Mouse (Mus musculus) mouse embryonic stem cell (cell line): ENCODE results near the gene Tmem175.

Experiments used
- in situ Hi-C, 2 experiments: fragments of 300-500 bp; cut with MboI; formaldehyde crosslinking; loops; 1 replicate in 1 of 2; 3 replicates in 1 of 2; pipeline ENCODE4 v1.14.3; 2019 to 2020; ENCODE audit warnings: low sequenced_read_pairs in 2 of 2, low pct_unique_long_range_greater_than_20kb in 1 of 2, mixed read lengths in 1 of 2; ENCODE audit not compliant: unreplicated experiment in 1 of 2

The Tmem175 gene

GRCm38 (mm10) chr5:108671757-108672156 lies 42.2 kb downstream of the Tmem175 start:
- in situ Hi-C loops = no loop called here

GRCm38 (mm10) chr5:108674624-108675023 lies 45.1 kb downstream of the Tmem175 start:
- in situ Hi-C loops = no loop called here

- in situ Hi-C loops = no loop called here
These were observed 45.8 kb downstream of the Tmem175 start, which contains the start of gene Slc26a1 for GRCm38 (mm10) chr5:108675251-108675816. Gene Slc26a1, minus strand, starts transcription at chr5:108675569.

- in situ Hi-C loops = no loop called here
These were observed 47.4 kb downstream of the Tmem175 start for GRCm38 (mm10) chr5:108676772-108677498.

GRCm38 (mm10) chr5:108677605-108678295 lies 48.2 kb downstream of the Tmem175 start:
- in situ Hi-C loops = no loop called here

GRCm38 (mm10) chr5:108678296-108678854 lies 48.8 kb downstream of the Tmem175 start:
- in situ Hi-C loops = no loop called here

GRCm38 (mm10) chr5:108679909-108680308 lies 50.3 kb downstream of the Tmem175 start:
- in situ Hi-C loops = no loop called here

- in situ Hi-C loops = no loop called here
These were observed 51.3 kb downstream of the Tmem175 start for GRCm38 (mm10) chr5:108680871-108681270.

- in situ Hi-C loops = no loop called here
These were observed 59.5 kb downstream of the Tmem175 start for GRCm38 (mm10) chr5:108689091-108689490.

GRCm38 (mm10) chr5:108691152-108691551 lies 61.6 kb downstream of the Tmem175 start:
- in situ Hi-C loops = no loop called here

GRCm38 (mm10) chr5:108692271-108692670 lies 62.7 kb downstream of the Tmem175 start, which contains the start of gene Fgfrl1:
Gene Fgfrl1, plus strand, starts transcription at chr5:108692382.
- in situ Hi-C loops = no loop called here

- in situ Hi-C loops = no loop called here
These were observed 64.3 kb downstream of the Tmem175 start for GRCm38 (mm10) chr5:108693872-108694288.

- in situ Hi-C loops = no loop called here
These were observed 65.0 kb downstream of the Tmem175 start for GRCm38 (mm10) chr5:108694352-108695261.

- in situ Hi-C loops = no loop called here
These were observed 66.3 kb downstream of the Tmem175 start for GRCm38 (mm10) chr5:108695861-108696260.

GRCm38 (mm10) chr5:108696542-108696941 lies 67.0 kb downstream of the Tmem175 start:
- in situ Hi-C loops = no loop called here

GRCm38 (mm10) chr5:108697341-108697753 lies 67.8 kb downstream of the Tmem175 start:
- in situ Hi-C loops = no loop called here
